Mouse (Mus musculus) thymus, adult 2 months (tissue): ENCODE results near the gene Aqp3. TPM values are rescaled to one million over a fixed set of nuclear protein-coding genes. Genes with fewer than 3 reads are reported as not detected.
"Not testable (repeated sequence)": the region's sequence is repeated elsewhere in the genome, so short reads cannot be mapped to it uniquely, and the experiment has no call there.

Experiments used
- DNase-seq: peaks from one replicate; pipeline ENCODE4 v3.0.0; 2021
- H3K27ac ChIP-seq: fragments of 200-500 bp; 2 replicates; pipeline ENCODE4 v1.5.1; 2012; ENCODE audit warnings: low read length, control low read depth; ENCODE audit not compliant: control insufficient read depth, insufficient read depth
- H3K27me3 ChIP-seq: fragments of 200-500 bp; 2 replicates; pipeline ENCODE4 v1.6.1; 2012; ENCODE audit warnings: mild to moderate bottlenecking, low read length, moderate library complexity, mixed read lengths; ENCODE audit not compliant: control insufficient read depth, insufficient read depth
- H3K36me3 ChIP-seq: fragments of 200-500 bp; 2 replicates; pipeline ENCODE4 v1.6.1; 2012; ENCODE audit warnings: mild to moderate bottlenecking, low read length, moderate library complexity; ENCODE audit not compliant: control insufficient read depth, insufficient read depth
- H3K4me1 ChIP-seq: fragments of 200-500 bp; replicated peaks from 2 replicates; pipeline ENCODE4 v1.6.1; 2012; ENCODE audit warnings: low read length; ENCODE audit not compliant: control insufficient read depth, insufficient read depth
- H3K4me3 ChIP-seq: fragments of 200-500 bp; 2 replicates; pipeline ENCODE4 v1.5.1; 2012; ENCODE audit warnings: mild to moderate bottlenecking, low read length, control low read depth, moderate library complexity; ENCODE audit not compliant: control insufficient read depth, insufficient read depth
- CTCF ChIP-seq: fragments of 200-500 bp; IDR thresholded peaks from 2 replicates; pipeline ENCODE4 v1.5.1; 2012; ENCODE audit warnings: mild to moderate bottlenecking, control low read depth, low read length, moderate library complexity, borderline replicate concordance; ENCODE audit not compliant: control insufficient read depth, poor library complexity, insufficient read depth; ENCODE audit errors: extremely low read depth
- POLR2A ChIP-seq: fragments of 200-500 bp; IDR thresholded peaks from 2 replicates; pipeline ENCODE4 v1.6.1; 2012; ENCODE audit warnings: mild to moderate bottlenecking, low read length, control low read depth, moderate library complexity; ENCODE audit not compliant: control insufficient read depth, poor library complexity, insufficient read depth; ENCODE audit errors: extremely low read depth
- WGBS: fragments of 180-500 bp; shearing (Covaris S2); methylation state at CpG from one replicate; pipeline ENCODE4 v1.1.7; 2018; 5-methylcytosine and 5-hydroxymethylcytosine counted together
- polyA plus RNA-seq: library from polyadenylated mRNA; depleted of rRNA; stranded (reverse); fragments of >200 nt; gene quantifications from 2 replicates; pipeline ENCODE4 v1.2.3, GENCODE M21; 2012

The Aqp3 gene
- polyA plus RNA-seq, 1 experiment, result 21.1 TPM

- 85% methylated on average over 9 of the region's 9 CpGs for WGBS
- no peaks in the 10 kb centered on the region for H3K27me3 ChIP-seq
Measured at GRCm38 (mm10) chr4:41086947-41087346, 11.0 kb downstream of the Aqp3 start.

DNA sequence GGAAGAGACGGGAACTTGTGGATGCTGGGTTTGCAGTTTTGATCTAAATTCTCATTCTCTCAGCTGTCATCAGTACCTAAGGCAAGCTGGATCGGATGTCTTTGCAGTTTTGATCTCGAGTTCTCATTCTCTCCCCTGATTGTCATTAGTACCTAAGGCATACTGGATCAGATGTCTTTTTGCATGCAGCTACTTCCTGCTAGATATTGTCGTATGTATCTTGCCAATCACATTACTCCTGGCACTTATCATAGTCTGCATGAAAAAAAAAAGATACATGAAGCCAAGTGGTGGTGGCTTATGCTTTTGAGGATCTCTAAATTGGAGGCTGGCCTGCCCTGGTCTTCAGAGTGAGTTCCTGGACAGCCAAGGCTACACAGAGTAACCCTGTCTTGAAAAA, 13.2 kb downstream of the Aqp3 start:
- TF ChIP-seq POLR2A (no peak), CTCF (no peak)
- H3K27me3 ChIP-seq, result no peaks in the 10 kb centered on the region
- 91% methylated on average over 4 of the region's 4 CpGs for WGBS
- no peak overlapping the region for H3K4me3 ChIP-seq
- H3K27ac ChIP-seq, result no peak overlapping the region
- no peaks in the 10 kb centered on the region for H3K36me3 ChIP-seq
- H3K4me1 ChIP-seq, result no peaks in the 10 kb centered on the region
- DNase-seq, result no peak

More at GRCm38 (mm10) chr4:41086947-41087346, 11.0 kb downstream of the Aqp3 start:
- Histone ChIP-seq H3K27ac (no peak overlapping the region), H3K4me1 (no peaks in the 10 kb centered on the region), H3K4me3 (no peak overlapping the region), H3K36me3 (no peaks in the 10 kb centered on the region)
- DNase-seq, result no peak
- TF ChIP-seq POLR2A, result no peak
- TF ChIP-seq CTCF, result no peak

DNA sequence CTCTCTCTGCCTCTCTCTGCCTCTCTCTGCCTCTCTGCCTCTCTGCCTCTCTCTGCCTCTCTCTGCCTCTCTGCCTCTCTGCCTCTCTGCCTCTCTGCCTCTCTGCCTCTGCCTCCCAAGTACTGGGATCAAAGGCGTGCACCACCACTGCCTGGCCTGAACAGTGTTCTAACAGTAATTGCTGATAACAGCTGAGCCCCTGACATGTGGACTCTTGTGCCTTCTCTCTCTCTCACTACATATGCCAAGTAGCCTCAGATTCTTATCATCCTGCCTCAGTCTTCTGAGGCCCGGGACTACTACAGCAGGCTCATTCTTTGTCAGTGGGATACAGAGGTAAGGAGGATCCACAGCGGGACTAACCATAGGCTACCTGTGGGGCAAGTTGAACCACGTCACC, 15.2 kb downstream of the Aqp3 start:
- H3K4me3 ChIP-seq, H3K36me3 ChIP-seq, H3K27me3 ChIP-seq, DNase-seq, H3K27ac ChIP-seq, H3K4me1 ChIP-seq: not testable (repeated sequence)
- WGBS, result 76% methylated on average over 4 of the region's 4 CpGs

DNA sequence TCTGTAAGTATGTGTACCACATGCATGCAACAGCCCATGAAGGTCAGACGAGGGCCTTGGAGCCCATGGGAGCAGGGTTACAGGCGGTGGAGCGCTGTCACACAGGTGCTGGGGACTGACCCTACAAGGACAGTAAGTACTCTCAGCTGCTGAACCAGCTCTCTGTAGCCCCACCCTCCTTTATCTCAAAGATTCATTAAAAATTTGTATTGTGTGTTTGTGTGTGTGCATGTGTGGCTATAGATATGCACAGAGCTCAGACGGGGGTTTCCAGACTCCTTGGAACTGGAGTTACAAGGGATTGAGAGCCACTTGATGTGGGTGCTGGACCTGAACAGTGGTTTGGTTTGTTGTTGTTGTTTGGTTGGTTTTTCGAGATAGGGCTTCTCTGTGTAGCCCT, 16.2 kb downstream of the Aqp3 start:
- no peak for DNase-seq
- TF ChIP-seq POLR2A (no peak), CTCF (no peak)
- WGBS, result 86% methylated on average over 5 of the region's 5 CpGs
- H3K27me3 ChIP-seq, result no peaks in the 10 kb centered on the region
- no peak overlapping the region for H3K4me3 ChIP-seq
- H3K36me3 ChIP-seq, result no peaks in the 10 kb centered on the region
- H3K4me1 ChIP-seq, result no peaks in the 10 kb centered on the region
- H3K27ac ChIP-seq, result no peak overlapping the region

GRCm38 (mm10) chr4:41078726-41079125, 19.3 kb downstream of the Aqp3 start:
- H3K27me3 ChIP-seq, result no peaks in the 10 kb centered on the region
- H3K27ac ChIP-seq, result no peak overlapping the region
- H3K36me3 ChIP-seq, result no peaks in the 10 kb centered on the region
- H3K4me1 ChIP-seq, result no peaks in the 10 kb centered on the region
- no peak overlapping the region for H3K4me3 ChIP-seq
- DNase-seq, result no peak
- WGBS, result 86% methylated on average over 6 of the region's 6 CpGs
- TF ChIP-seq POLR2A (no peak), CTCF (no peak)

DNA sequence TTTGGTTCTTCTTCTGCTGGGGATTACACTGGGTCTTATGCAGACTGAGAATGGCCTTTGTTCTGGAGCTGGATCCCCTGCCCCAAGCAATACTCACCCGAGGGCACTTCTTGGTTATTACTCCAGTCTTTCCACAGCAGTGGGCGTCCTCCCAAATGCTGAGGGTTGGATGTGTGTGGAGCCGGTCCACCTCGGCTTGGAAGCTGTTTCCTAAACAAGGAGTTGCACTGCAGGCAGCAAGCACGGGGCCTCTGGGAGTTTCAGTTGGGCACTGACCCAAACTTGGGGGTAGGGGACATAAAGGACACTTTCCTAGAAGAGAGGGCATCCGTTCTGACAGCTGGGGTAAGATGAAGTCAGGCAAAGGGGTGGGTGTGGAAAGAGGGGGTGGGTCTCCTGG, 23.5 kb downstream of the Aqp3 start:
- H3K36me3 ChIP-seq, result no peaks in the 10 kb centered on the region
- no peaks in the 10 kb centered on the region for H3K27me3 ChIP-seq
- no peaks in the 10 kb centered on the region for H3K4me1 ChIP-seq
- H3K4me3 ChIP-seq, result no peak overlapping the region
- H3K27ac ChIP-seq, result no peak overlapping the region
- TF ChIP-seq POLR2A (no peak), CTCF (no peak)
- WGBS, result 88% methylated on average over 6 of the region's 6 CpGs
- DNase-seq, result no peak

DNA sequence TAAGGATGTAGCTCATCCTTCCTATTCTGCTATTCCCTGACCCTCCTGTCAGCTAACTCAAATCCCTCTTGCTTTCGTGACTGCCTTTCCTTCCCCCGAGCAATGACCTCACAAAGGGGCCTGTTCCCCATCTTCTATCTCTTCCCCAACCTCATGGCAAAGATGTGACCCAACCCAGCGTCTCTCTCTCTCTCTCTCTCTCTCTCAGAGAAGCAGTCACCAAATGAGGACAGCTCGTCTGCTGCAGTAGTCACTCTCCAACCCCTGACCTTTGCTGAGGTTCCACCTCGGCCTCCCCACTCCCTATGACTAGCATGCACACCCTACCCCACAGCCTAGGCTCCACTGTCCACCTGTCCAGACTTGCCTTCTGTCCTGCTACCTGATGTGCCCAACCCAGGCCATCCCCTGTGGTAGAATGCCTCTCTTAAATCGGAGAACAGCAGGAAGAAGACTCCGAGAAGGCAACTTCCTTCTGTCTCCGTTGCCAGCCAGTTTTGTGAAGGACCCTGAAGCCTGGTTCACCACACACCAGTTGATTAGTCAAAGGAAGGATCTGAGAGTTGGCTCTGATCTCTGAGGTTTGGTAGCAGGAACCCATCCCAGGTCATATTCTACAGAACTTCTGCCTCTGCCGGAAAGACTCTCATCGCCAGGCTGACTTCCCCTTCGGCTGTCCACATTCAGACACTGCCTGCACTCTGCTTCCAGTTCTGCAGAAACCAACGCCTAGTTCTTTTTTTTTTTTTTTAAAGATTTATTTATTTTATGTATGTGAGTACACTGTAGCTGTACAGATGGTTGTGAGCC, 24.8 kb downstream of the Aqp3 start:
- H3K27me3 ChIP-seq, result no peaks in the 10 kb centered on the region
- H3K4me1 ChIP-seq, result no peaks in the 10 kb centered on the region
- H3K4me3 ChIP-seq, result no peak overlapping the region
- H3K36me3 ChIP-seq, result no peaks in the 10 kb centered on the region
- H3K27ac ChIP-seq, result no peak overlapping the region
- no peak for DNase-seq
- TF ChIP-seq CTCF (no peak), POLR2A (no peak)
- 24% methylated on average over 12 of the region's 12 CpGs for WGBS
